Comparison of ENCODE assay signal across 32 mouse cellular contexts in the genomic region with DNA sequence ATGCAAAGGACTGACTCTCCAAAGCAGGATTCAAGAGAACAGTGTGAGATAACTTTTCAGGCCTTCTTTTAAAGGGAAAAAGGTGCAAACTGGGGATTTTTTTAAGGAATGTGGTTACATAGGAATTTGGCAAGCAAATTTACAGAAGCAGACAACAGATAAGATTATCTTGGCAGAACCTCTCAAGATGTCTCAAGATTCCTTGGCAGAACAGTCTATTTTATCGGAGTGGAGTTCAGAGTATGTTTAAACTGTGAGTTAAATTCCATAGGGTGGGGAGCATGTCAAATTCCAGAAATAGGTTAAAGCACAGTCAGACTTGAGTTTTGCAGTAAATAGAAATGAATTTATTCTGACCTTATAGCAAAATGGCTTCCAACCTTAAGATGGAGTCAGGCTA. TPM values are rescaled to one million over a fixed set of nuclear protein-coding genes. Genes with fewer than 3 reads are reported as not detected.
DNase-seq lines count a peak whose midpoint lies in the region; ATAC-seq and TF ChIP-seq lines count a peak whose summit lies in the region.
"Had no signal": no experiment of that assay in that cellular context is flagged by ENCODE, and none has a peak within 500 bp of the region (broad histone marks: within the 10 kb centered on the region; RNA-seq: fewer than 3 reads in every experiment).

No protein-coding gene starts in this region.

- intact Hi-C loops in heart, adult 2 months (cut with DNase I), result no loop called here

- H3K9ac ChIP-seq in embryonic facial prominence, embryonic 14.5 days (ENCODE audit: low read depth, low read length), result no peak overlapping the region
- H3K9ac ChIP-seq in lung, embryonic 14.5 days, result no peak overlapping the region
- H3K9ac ChIP-seq in heart, adult 2 months (ENCODE audit: low read depth, low read length), result no peak overlapping the region
- H3K9ac ChIP-seq: embryonic facial prominence, embryonic 12.5 days; forebrain, embryonic 13.5 days; hindbrain, embryonic 12.5 days; hindbrain, embryonic 15.5 days; intestine, embryonic 15.5 days had no signal

- no peak overlapping the region for H3K4me3 ChIP-seq in embryonic facial prominence, embryonic 14.5 days (ENCODE audit: low read depth, low read length)
- no peak overlapping the region for H3K4me3 ChIP-seq in embryonic facial prominence, embryonic 10.5 days
- H3K4me3 ChIP-seq in lung, embryonic 14.5 days (ENCODE audit: low read depth, low read length), result no peak overlapping the region
- H3K4me3 ChIP-seq in embryonic fibroblast, embryonic 13.5 days (ENCODE audit: insufficient read depth, low read length), result no peak overlapping the region
- no peak overlapping the region for H3K4me3 ChIP-seq in heart, adult 2 months
- H3K4me3 ChIP-seq: embryonic facial prominence, embryonic 12.5 days; forebrain, embryonic 10.5 days; forebrain, embryonic 13.5 days; hindbrain, embryonic 12.5 days; hindbrain, embryonic 15.5 days; intestine, embryonic 15.5 days had no signal

- no peaks in the 10 kb centered on the region for H3K36me3 ChIP-seq in embryonic facial prominence, embryonic 14.5 days (ENCODE audit: control insufficient read depth, insufficient read depth, low read length)
- no peaks in the 10 kb centered on the region for H3K36me3 ChIP-seq in embryonic facial prominence, embryonic 10.5 days (replicated peaks)
- no peaks in the 10 kb centered on the region for H3K36me3 ChIP-seq in lung, embryonic 14.5 days (ENCODE audit: insufficient read depth)
- no peaks in the 10 kb centered on the region for H3K36me3 ChIP-seq in heart, adult 2 months (ENCODE audit: control insufficient read depth, insufficient read depth, low read length)
- H3K36me3 ChIP-seq: embryonic facial prominence, embryonic 12.5 days; forebrain, embryonic 10.5 days; G1E; hindbrain, embryonic 12.5 days; hindbrain, embryonic 15.5 days; intestine, embryonic 15.5 days had no signal

- H3K27me3 ChIP-seq in embryonic facial prominence, embryonic 14.5 days (replicated peaks; ENCODE audit: control insufficient read depth, insufficient read depth, low read length), result no peaks in the 10 kb centered on the region
- H3K27me3 ChIP-seq in embryonic facial prominence, embryonic 10.5 days (replicated peaks; ENCODE audit: low read depth, poor library complexity, severe bottlenecking), result no peaks in the 10 kb centered on the region
- H3K27me3 ChIP-seq in lung, embryonic 14.5 days (ENCODE audit: insufficient read depth, low read length), result no peaks in the 10 kb centered on the region
- no peaks in the 10 kb centered on the region for H3K27me3 ChIP-seq in heart, adult 2 months (ENCODE audit: control insufficient read depth, insufficient read depth, low read length)
- H3K27me3 ChIP-seq: CH12.LX; embryonic facial prominence, embryonic 12.5 days; forebrain, embryonic 13.5 days; hindbrain, embryonic 12.5 days; hindbrain, embryonic 15.5 days; intestine, embryonic 15.5 days had no signal

- ATAC-seq in embryonic facial prominence, embryonic 14.5 days (ENCODE audit: low read depth), result no peak
- ATAC-seq in lung, embryonic 14.5 days (ENCODE audit: insufficient read depth), result 0 out of 2 replicates have a peak, but pooled peaks have one; percentile 6
- ATAC-seq: forebrain, embryonic 13.5 days; forebrain, embryonic 16.5 days; intestine, embryonic 15.5 days had no signal

- H3K4me2 ChIP-seq in embryonic facial prominence, embryonic 14.5 days (ENCODE audit: low read depth, low read length), result no peak overlapping the region
- no peak overlapping the region for H3K4me2 ChIP-seq in lung, embryonic 14.5 days
- H3K4me2 ChIP-seq: embryonic facial prominence, embryonic 12.5 days; forebrain, embryonic 13.5 days; heart, embryonic 11.5 days; hindbrain, embryonic 12.5 days; hindbrain, embryonic 15.5 days; intestine, embryonic 15.5 days had no signal

- H3K9me3 ChIP-seq in embryonic facial prominence, embryonic 14.5 days (ENCODE audit: control insufficient read depth, low read length), result no peaks in the 10 kb centered on the region
- H3K9me3 ChIP-seq in embryonic facial prominence, embryonic 10.5 days, result no peaks in the 10 kb centered on the region
- no peaks in the 10 kb centered on the region for H3K9me3 ChIP-seq in lung, embryonic 14.5 days (ENCODE audit: low read depth, low read length)
- H3K9me3 ChIP-seq: embryonic facial prominence, embryonic 12.5 days; forebrain, embryonic 10.5 days; forebrain, embryonic 13.5 days; G1E; hindbrain, embryonic 12.5 days; hindbrain, embryonic 15.5 days; intestine, embryonic 15.5 days had no signal

- TF ChIP-seq POLR2A in embryonic fibroblast, embryonic 13.5 days (IDR thresholded peaks at IDR 0.05; ENCODE audit: low read depth, low read length), result no peak
- no peak for TF ChIP-seq POLR2A in heart, adult 2 months (IDR thresholded peaks at IDR 0.05; ENCODE audit: insufficient read depth, low read depth, low read length)

- peak; percentile 33 for DNase-seq in embryonic facial prominence, embryonic 14.5 days (ENCODE audit: low spot score)
- DNase-seq in embryonic facial prominence, embryonic 10.5 days (ENCODE audit: low spot score), result no peak
- DNase-seq in lung, embryonic 14.5 days, result peak; percentile 56
- DNase-seq in lung, adult 18-20 months, result no peak
- DNase-seq in 3T3-L1 (ENCODE audit: low read depth, low spot score), result peak; percentile 78
- DNase-seq in heart, adult 2 months, result no peak
- no peak for DNase-seq in layer of hippocampus, adult 9-11 months
- DNase-seq: adrenal gland, adult 8-10 months; adrenal gland, postnatal 25 days; B cell, adult 2 months; cerebellum, adult 18-20 months; cerebellum, adult 9-10 months; cerebellum, postnatal 14 days; gastrocnemius, postnatal 25 days had no signal

- no peak for TF ChIP-seq EP300 in heart, adult 2 months (IDR thresholded peaks at IDR 0.05; ENCODE audit: insufficient read depth, low read depth, low read length)

- 64% methylated on average over 1 of the region's 1 CpGs for WGBS in embryonic facial prominence, embryonic 14.5 days
- WGBS in embryonic facial prominence, embryonic 10.5 days, result 93% methylated on average over 1 of the region's 1 CpGs
- WGBS in lung, embryonic 14.5 days, result 20% methylated on average over 1 of the region's 1 CpGs
- WGBS in heart, adult 2 months, result 57% methylated on average over 1 of the region's 1 CpGs

- H3K79me2 ChIP-seq in heart, adult 2 months (replicated peaks; ENCODE audit: control insufficient read depth, insufficient read depth, low read length), result no peaks in the 10 kb centered on the region

- H3K4me1 ChIP-seq in embryonic facial prominence, embryonic 14.5 days (ENCODE audit: control insufficient read depth, insufficient read depth, low read length), result no peaks in the 10 kb centered on the region
- peaks cover 7% of the 10 kb centered on the region for H3K4me1 ChIP-seq in embryonic facial prominence, embryonic 10.5 days
- H3K4me1 ChIP-seq in lung, embryonic 14.5 days (ENCODE audit: insufficient read depth), result no peaks in the 10 kb centered on the region
- H3K4me1 ChIP-seq in embryonic fibroblast, embryonic 13.5 days (ENCODE audit: control insufficient read depth, insufficient read depth, low read length), result peaks cover 5% of the 10 kb centered on the region
- H3K4me1 ChIP-seq in heart, adult 2 months (ENCODE audit: control insufficient read depth, insufficient read depth, low read length), result peaks cover 4% of the 10 kb centered on the region
- H3K4me1 ChIP-seq: embryonic facial prominence, embryonic 12.5 days; forebrain, embryonic 10.5 days; forebrain, embryonic 13.5 days; hindbrain, embryonic 12.5 days; hindbrain, embryonic 15.5 days; intestine, embryonic 15.5 days had no signal

- no peak for TF ChIP-seq CTCF in lung, embryonic 14.5 days (IDR thresholded peaks at IDR 0.05; ENCODE audit: low read depth)
- TF ChIP-seq CTCF in embryonic fibroblast, embryonic 13.5 days (IDR thresholded peaks at IDR 0.05; ENCODE audit: borderline replicate concordance, insufficient read depth, low read length), result no peak
- no peak for TF ChIP-seq CTCF in heart, adult 2 months (IDR thresholded peaks at IDR 0.05)

- H3K27ac ChIP-seq in embryonic facial prominence, embryonic 14.5 days (replicated peaks; ENCODE audit: low read depth, low read length), result no peak overlapping the region
- no peak overlapping the region for H3K27ac ChIP-seq in embryonic facial prominence, embryonic 10.5 days (replicated peaks)
- no peak overlapping the region for H3K27ac ChIP-seq in lung, embryonic 14.5 days (ENCODE audit: low read depth)
- peak overlapping the region; percentile 53 for H3K27ac ChIP-seq in embryonic fibroblast, embryonic 13.5 days (ENCODE audit: insufficient read depth, low read length)
- H3K27ac ChIP-seq in heart, adult 2 months, result no peak overlapping the region
- H3K27ac ChIP-seq: embryonic facial prominence, embryonic 12.5 days; forebrain, embryonic 10.5 days; forebrain, embryonic 13.5 days; hindbrain, embryonic 12.5 days; hindbrain, embryonic 15.5 days; intestine, embryonic 15.5 days had no signal

RNA-seq across cellular contexts. Expression of a gene that starts 5.2 kb away (rescaled TPM):
- 2.7 and 3.3 TPM in 2 replicates for polyA plus RNA-seq in embryonic facial prominence, embryonic 14.5 days (2014; fragmentation: Nextera tagmentation; extraction: Ambion mirVana)
- 5.4 and 6.2 TPM in 2 replicates for polyA plus RNA-seq in embryonic facial prominence, embryonic 10.5 days (2016; fragmentation: Nextera tagmentation; extraction: Ambion mirVana)
- polyA plus RNA-seq in lung, embryonic 14.5 days (2014; fragmentation: Nextera tagmentation; extraction: Ambion mirVana), result 4.9 and 5.3 TPM in 2 replicates
- 2.8 and 4.1 TPM in 2 replicates for polyA plus RNA-seq in embryonic fibroblast, embryonic 13.5 days (2011; ENCODE audit: insufficient read length, low read depth, missing spikeins)
- under 1 TPM; 0.86 to 0.93 TPM for total RNA-seq in heart, adult 2 months (2021)
- polyA plus RNA-seq in heart, adult 2 months (2012; rRNA removed), result 0.70 and 1.0 TPM in 2 replicates

RNA-seq across cellular contexts. Expression of a gene that starts 12.7 kb away (rescaled TPM):
- 2.5 and 2.8 TPM in 2 replicates for polyA plus RNA-seq in embryonic facial prominence, embryonic 14.5 days (2014; fragmentation: Nextera tagmentation; extraction: Ambion mirVana)
- polyA plus RNA-seq in embryonic facial prominence, embryonic 10.5 days (2016; fragmentation: Nextera tagmentation; extraction: Ambion mirVana), result 0.39 and 0.51 TPM in 2 replicates
- 1.8 and 2.0 TPM in 2 replicates for polyA plus RNA-seq in lung, embryonic 14.5 days (2014; fragmentation: Nextera tagmentation; extraction: Ambion mirVana)
- polyA plus RNA-seq in embryonic fibroblast, embryonic 13.5 days (2011; ENCODE audit: insufficient read length, low read depth, missing spikeins), result 0.72 TPM in 1 of 2 replicates, not detected in the other
- total RNA-seq in heart, adult 2 months (2021), result 1 to 10 TPM; 2.4 to 3.5 TPM
- 7.6 and 7.9 TPM in 2 replicates for polyA plus RNA-seq in heart, adult 2 months (2012; rRNA removed)

RNA-seq across cellular contexts. Expression of a gene that starts 22.5 kb away (rescaled TPM):
- 13.0 and 14.4 TPM in 2 replicates for polyA plus RNA-seq in embryonic facial prominence, embryonic 14.5 days (2014; fragmentation: Nextera tagmentation; extraction: Ambion mirVana)
- polyA plus RNA-seq in embryonic facial prominence, embryonic 10.5 days (2016; fragmentation: Nextera tagmentation; extraction: Ambion mirVana), result 15.0 and 15.6 TPM in 2 replicates
- 14.6 and 15.1 TPM in 2 replicates for polyA plus RNA-seq in lung, embryonic 14.5 days (2014; fragmentation: Nextera tagmentation; extraction: Ambion mirVana)
- 19.8 and 24.2 TPM in 2 replicates for polyA plus RNA-seq in embryonic fibroblast, embryonic 13.5 days (2011; ENCODE audit: insufficient read length, low read depth, missing spikeins)
- total RNA-seq in heart, adult 2 months (2021), result 1 to 10 TPM; 3.8 to 5.9 TPM
- polyA plus RNA-seq in heart, adult 2 months (2012; rRNA removed), result 1.4 and 3.3 TPM in 2 replicates

RNA-seq across cellular contexts. Expression of a gene that starts 50.1 kb away (rescaled TPM):
- polyA plus RNA-seq in embryonic facial prominence, embryonic 14.5 days (2014; fragmentation: Nextera tagmentation; extraction: Ambion mirVana), result 0.39 and 0.47 TPM in 2 replicates
- 1.1 and 1.4 TPM in 2 replicates for polyA plus RNA-seq in embryonic facial prominence, embryonic 10.5 days (2016; fragmentation: Nextera tagmentation; extraction: Ambion mirVana)
- 0.23 and 0.33 TPM in 2 replicates for polyA plus RNA-seq in lung, embryonic 14.5 days (2014; fragmentation: Nextera tagmentation; extraction: Ambion mirVana)
- polyA plus RNA-seq in embryonic fibroblast, embryonic 13.5 days (2011; ENCODE audit: insufficient read length, low read depth, missing spikeins), result not detected in 2 replicates
- not detected for total RNA-seq in heart, adult 2 months (2021)
- not detected in 2 replicates for polyA plus RNA-seq in heart, adult 2 months (2012; rRNA removed)
- total RNA-seq: adrenal gland, adult 8-10 months; adrenal gland, postnatal 25 days; CH12.LX; gastrocnemius, adult 8-10 months; gastrocnemius, postnatal 25 days; heart, adult 8-10 months; heart, postnatal 25 days; hematopoietic stem cell, adult 5-6 weeks had no signal
- polyA plus RNA-seq: G1E; heart, embryonic 14.5 days; heart, postnatal 0 days had no signal

RNA-seq across cellular contexts. Expression of a gene that starts 51.2 kb away (rescaled TPM):
- polyA plus RNA-seq in embryonic facial prominence, embryonic 14.5 days (2014; fragmentation: Nextera tagmentation; extraction: Ambion mirVana), result not detected in 2 replicates
- not detected in 2 replicates for polyA plus RNA-seq in embryonic facial prominence, embryonic 10.5 days (2016; fragmentation: Nextera tagmentation; extraction: Ambion mirVana)
- polyA plus RNA-seq in lung, embryonic 14.5 days (2014; fragmentation: Nextera tagmentation; extraction: Ambion mirVana), result not detected in 2 replicates
- not detected in 2 replicates for polyA plus RNA-seq in embryonic fibroblast, embryonic 13.5 days (2011; ENCODE audit: insufficient read length, low read depth, missing spikeins)
- total RNA-seq in heart, adult 2 months (2021), result not detected
- polyA plus RNA-seq in heart, adult 2 months (2012; rRNA removed), result not detected in 2 replicates
- total RNA-seq: adrenal gland, adult 8-10 months; adrenal gland, postnatal 25 days; CH12.LX; gastrocnemius, adult 8-10 months; gastrocnemius, postnatal 25 days; granulocyte monocyte progenitor cell, adult 5-6 weeks; heart, adult 8-10 months; heart, postnatal 25 days; hematopoietic stem cell, adult 5-6 weeks had no signal
- polyA plus RNA-seq: embryonic facial prominence, embryonic 12.5 days; forebrain, embryonic 10.5 days; forebrain, embryonic 13.5 days; forebrain, embryonic 16.5 days; G1E; heart, embryonic 11.5 days; heart, embryonic 14.5 days; heart, postnatal 0 days; hindbrain, embryonic 12.5 days; intestine, embryonic 15.5 days had no signal

Comparison
In these comparisons a context has a peak if more than half of its experiments do, and no peak if none do; other contexts are left out.
1. DNase-seq: peak in embryonic facial prominence, embryonic 14.5 days (single experiment), lung, embryonic 14.5 days (single experiment) and 3T3-L1 (single experiment); none in embryonic facial prominence, embryonic 10.5 days (single experiment), lung, adult 18-20 months (0 of 2), heart, adult 2 months (0 of 2) and layer of hippocampus, adult 9-11 months (single experiment).